Mouse (Mus musculus) layer of hippocampus, adult 8-10 months (tissue): ENCODE data around the gene Zfp865. TPM values are rescaled to one million over a fixed set of nuclear protein-coding genes. Genes with fewer than 3 reads are reported as not detected.

ENCODE experiments used
- DNase-seq, 2 experiments: peaks; one replicate each; pipeline ENCODE4 v3.0.0; 2022; ENCODE audit warnings: low spot score in 2 of 2
- total RNA-seq, 4 experiments: library from RNA; stranded (reverse); gene quantifications; 2 replicates each; pipeline ENCODE4 v1.2.4; 2022

The Zfp865 gene
- total RNA-seq, 4 experiments from 2014 or later = 37.1 to 42.5 (median 38.5) TPM

GRCm38 (mm10) chr7:5080010-5080751 lies 60.0 kb downstream of the Zfp865 start, which contains the start of gene Epn1:
Epn1 (plus strand) TSS chr7:5080235.
- DNase-seq = peak; percentile 95 to 97

GRCm38 (mm10) chr7:5080815-5081214 lies 60.6 kb downstream of the Zfp865 start:
- no peak for DNase-seq

- no peak for DNase-seq
Measured at GRCm38 (mm10) chr7:5081241-5081640, 61.1 kb downstream of the Zfp865 start.

GRCm38 (mm10) chr7:5081939-5082338 lies 61.8 kb downstream of the Zfp865 start:
- DNase-seq = no peak

- DNase-seq = no peak
Measured at GRCm38 (mm10) chr7:5083325-5084105, 63.3 kb downstream of the Zfp865 start.

- no peak for DNase-seq
Measured at GRCm38 (mm10) chr7:5085512-5085911, 65.3 kb downstream of the Zfp865 start.

Other genes with a start within 250 kb of the Zfp865 start
- gene Fam71e2, start 249.1 kb upstream of the Zfp865 start, total RNA-seq = not detected
- gene Il11, start 237.5 kb upstream of the Zfp865 start, total RNA-seq = under 1 TPM; 0.31 to 0.43 (median 0.37) TPM
- not detected for gene Tmem190, start 237.4 kb upstream of the Zfp865 start, total RNA-seq
- 1 to 10 TPM; 1.2 to 3.7 (median 2.0) TPM for gene Tmem238, start 230.7 kb upstream of the Zfp865 start, total RNA-seq
- 100 to 1,000 TPM; 350 to 553 (median 418) TPM for gene Rpl28, start 227.5 kb upstream of the Zfp865 start, total RNA-seq
- 100 to 1,000 TPM; 113 to 119 (median 116) TPM for gene Ube2s, start 207.8 kb upstream of the Zfp865 start, total RNA-seq
- gene Shisa7, start 175.7 kb upstream of the Zfp865 start, total RNA-seq = 100 to 1,000 TPM; 133 to 179 (median 153) TPM
- 1 to 10 TPM; 4.7 to 8.9 (median 6.9) TPM for gene Isoc2b, start 150.1 kb upstream of the Zfp865 start, total RNA-seq
- 10 to 100 TPM; 13.7 to 16.0 (median 14.2) TPM for gene Isoc2a, start 143.2 kb upstream of the Zfp865 start, total RNA-seq
- under 1 TPM; 0.29 to 0.77 (median 0.39) TPM for gene Gm36210, start 113.9 kb upstream of the Zfp865 start, total RNA-seq
- 10 to 100 TPM; 13.0 to 15.3 (median 13.9) TPM for gene Zfp628, start 105.2 kb upstream of the Zfp865 start, total RNA-seq
- 100 to 1,000 TPM in 2 of 4 experiments, 10 to 100 TPM in 2; 89.9 to 111 (median 102) TPM for gene Nat14, start 98.3 kb upstream of the Zfp865 start, total RNA-seq
- gene Ssc5d, start 94.6 kb upstream of the Zfp865 start, total RNA-seq = 1 to 10 TPM; 2.8 to 5.1 (median 4.2) TPM
- gene Sbk2, start 56.0 kb upstream of the Zfp865 start, total RNA-seq = 1 to 10 TPM in 1 of 4 experiments, under 1 TPM in 2, not detected in 1; 0.58 to 1.1 (median 0.90) TPM
- gene Sbk3, start 49.2 kb upstream of the Zfp865 start, total RNA-seq = 1 to 10 TPM in 2 of 4 experiments, under 1 TPM in 2; 0.71 to 1.1 (median 0.98) TPM
- gene Zfp579, start 24.2 kb upstream of the Zfp865 start, total RNA-seq = 10 to 100 TPM; 23.2 to 32.9 (median 30.6) TPM
- gene Zfp524, start 6.0 kb upstream of the Zfp865 start, total RNA-seq = 1 to 10 TPM; 6.0 to 8.0 (median 6.9) TPM
- gene Fiz1, start 5.7 kb upstream of the Zfp865 start, total RNA-seq = 10 to 100 TPM; 20.7 to 25.3 (median 24.5) TPM
- not detected for gene Gm44973, start 4.9 kb upstream of the Zfp865 start, total RNA-seq
- 10 to 100 TPM; 45.2 to 65.9 (median 56.9) TPM for gene Ccdc106, start 177 bp downstream of the Zfp865 start, total RNA-seq
- gene 4632433K11Rik, start 13.7 kb downstream of the Zfp865 start, total RNA-seq = under 1 TPM in 1 of 4 experiments, not detected in 3; 0.55 TPM
- gene Zfp784, start 18.1 kb downstream of the Zfp865 start, total RNA-seq = 1 to 10 TPM; 5.6 to 6.4 (median 6.3) TPM
- gene Zfp580, start 31.2 kb downstream of the Zfp865 start, total RNA-seq = 10 to 100 TPM; 22.8 to 28.6 (median 27.8) TPM
- 100 to 1,000 TPM; 175 to 196 (median 179) TPM for gene U2af2, start 41.8 kb downstream of the Zfp865 start, total RNA-seq
- 100 to 1,000 TPM; 411 to 477 (median 457) TPM for gene Epn1, start 59.9 kb downstream of the Zfp865 start, total RNA-seq
- gene Rfpl4, start 96.6 kb downstream of the Zfp865 start, total RNA-seq = not detected
- gene Rasl2-9, start 105.6 kb downstream of the Zfp865 start, total RNA-seq = 1 to 10 TPM in 1 of 4 experiments, under 1 TPM in 2, not detected in 1; 0.63 to 1.0 (median 0.77) TPM
- under 1 TPM in 2 of 4 experiments, not detected in 2; 0.02 to 0.04 TPM for gene Vmn1r55, start 129.3 kb downstream of the Zfp865 start, total RNA-seq
- gene Vmn1r56, start 176.4 kb downstream of the Zfp865 start, total RNA-seq = not detected
- not detected for gene Vmn1r57, start 198.1 kb downstream of the Zfp865 start, total RNA-seq